Mouse (Mus musculus) ovary, postnatal 10 days (tissue): ENCODE results near the gene Gm3238.
"Not testable (repeated sequence)": the region's sequence is repeated elsewhere in the genome, so short reads cannot be mapped to it uniquely, and the experiment has no call there.

Experiments used
- DNase-seq: peaks from one replicate; pipeline ENCODE4 v3.0.0; 2022; ENCODE audit warnings: low spot score

Gm3238 gene

DNA sequence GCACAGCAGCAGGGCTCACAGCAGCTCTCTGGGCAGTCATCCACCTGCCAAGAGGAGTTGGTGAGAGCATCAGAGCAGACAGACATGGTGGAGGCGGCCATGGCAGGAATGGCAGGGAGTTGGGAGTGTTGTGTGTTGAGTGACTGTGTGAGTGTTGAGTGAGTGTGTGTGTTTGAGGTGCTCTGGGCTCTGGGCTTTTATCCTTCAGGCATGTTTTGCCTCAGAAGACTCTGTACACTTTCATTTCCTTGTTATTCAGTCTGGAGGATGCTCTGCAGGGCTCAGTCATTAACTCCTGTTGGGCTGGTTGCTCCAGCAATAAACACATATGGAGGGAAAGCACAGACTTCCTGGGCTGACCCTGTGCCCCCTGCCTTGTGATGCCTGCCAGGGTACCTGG, at the start of gene Gm3238:
Gene Gm3238, minus strand, starts transcription at position 101 of the 400 bp plus-strand sequence.
- DNase-seq = not testable (repeated sequence)

DNA sequence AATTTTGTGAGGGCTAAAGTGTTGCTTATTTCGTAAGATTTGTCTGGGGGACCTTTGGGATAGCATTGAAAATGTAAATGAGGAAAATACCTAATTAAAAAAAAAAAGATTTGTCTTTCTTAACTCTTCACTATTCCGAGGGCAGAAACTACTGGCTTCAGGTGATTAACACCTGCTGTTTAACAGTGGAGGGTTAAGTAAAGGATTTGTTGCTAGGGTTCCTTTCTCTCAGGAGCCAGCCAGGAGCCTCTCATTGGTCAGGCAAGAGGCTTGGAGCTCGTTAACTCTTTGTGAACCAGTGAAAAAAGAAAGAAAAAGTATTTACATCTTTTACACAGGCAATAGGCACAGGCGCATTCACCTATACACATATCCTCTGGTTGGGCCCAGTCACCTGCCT, 48.1 kb upstream of the Gm3238 start:
- DNase-seq = no peak

DNA sequence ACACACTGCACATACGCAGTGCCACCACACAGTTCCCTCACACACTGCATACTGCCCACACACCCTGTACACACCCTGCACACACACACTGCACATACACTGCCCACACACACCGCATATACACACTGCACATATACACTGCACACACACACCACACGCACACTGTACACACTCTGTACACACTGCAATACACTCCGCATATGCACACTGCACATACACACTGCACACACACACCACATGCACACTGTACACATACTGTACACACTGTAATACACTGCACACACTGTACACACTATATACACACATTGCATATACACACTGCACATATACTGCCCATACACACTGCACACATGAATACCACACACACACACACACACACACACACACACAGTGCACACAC, 47.4 kb upstream of the Gm3238 start:
- DNase-seq = no peak

DNA sequence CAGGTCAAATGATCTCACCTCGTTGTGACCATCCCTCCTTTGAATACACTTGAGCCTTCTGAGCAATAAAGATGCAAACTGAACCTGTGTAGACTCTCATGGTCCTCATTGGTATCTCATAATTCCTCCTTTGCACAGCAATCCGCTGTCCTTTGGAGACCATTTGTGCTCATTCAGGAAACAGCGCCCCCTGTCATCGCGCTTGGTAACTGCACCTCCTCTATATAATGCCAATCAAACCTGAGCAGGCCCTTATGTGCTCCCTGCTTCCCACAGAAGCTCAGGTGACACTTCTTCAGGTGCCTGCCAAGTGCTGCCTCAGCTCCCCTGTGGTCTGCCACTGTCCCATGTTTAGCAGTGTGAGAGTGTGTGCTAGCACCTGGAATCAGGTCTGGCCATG, 44.4 kb upstream of the Gm3238 start:
- DNase-seq = no peak

DNA sequence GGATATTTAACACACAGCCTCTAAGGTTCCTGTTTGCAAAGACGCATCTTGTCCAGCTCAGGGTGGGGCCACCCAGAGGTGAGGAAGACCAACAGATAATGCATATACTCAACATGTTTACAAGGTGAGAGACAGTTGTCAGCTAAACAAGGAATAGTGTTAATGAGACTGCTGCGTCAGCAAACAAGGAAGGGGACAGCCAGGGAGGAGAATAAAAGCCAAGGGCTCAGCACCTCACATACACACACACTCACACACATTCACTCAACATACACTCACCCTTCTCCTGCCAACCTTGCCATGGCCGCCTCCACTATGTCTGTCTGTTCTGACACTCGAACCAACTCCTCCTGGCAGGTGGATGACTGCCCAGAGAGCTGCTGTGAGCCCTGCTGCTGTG, 43.3 kb upstream of the Gm3238 start, which contains the start of gene Gm2696:
Gene Gm2696, plus strand, starts transcription at position 301 of the 400 bp plus-strand sequence.
- no peak for DNase-seq

DNA sequence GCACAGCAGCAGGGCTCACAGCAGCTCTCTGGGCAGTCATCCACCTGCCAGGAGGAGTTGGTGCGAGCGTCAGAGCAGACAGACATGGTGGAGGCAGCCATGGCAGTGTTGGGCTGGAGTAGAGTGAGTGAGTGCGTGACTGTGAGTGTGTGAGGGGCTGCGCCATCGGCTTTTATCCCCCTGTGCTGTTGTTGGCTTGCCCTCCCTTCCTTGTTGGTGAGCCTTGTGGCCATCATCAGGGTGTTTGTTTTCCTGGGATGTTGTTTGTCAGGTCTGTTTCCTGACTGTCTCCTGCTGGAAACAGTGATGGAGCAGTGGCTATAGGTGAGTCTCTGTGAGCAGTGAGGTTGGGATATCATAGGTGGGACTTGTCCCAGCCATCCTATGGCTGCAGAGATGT, 40.6 kb upstream of the Gm3238 start, which contains the start of gene Gm9507:
Gene Gm9507, minus strand, starts transcription at position 101 of the 400 bp plus-strand sequence.
- DNase-seq = no peak

DNA sequence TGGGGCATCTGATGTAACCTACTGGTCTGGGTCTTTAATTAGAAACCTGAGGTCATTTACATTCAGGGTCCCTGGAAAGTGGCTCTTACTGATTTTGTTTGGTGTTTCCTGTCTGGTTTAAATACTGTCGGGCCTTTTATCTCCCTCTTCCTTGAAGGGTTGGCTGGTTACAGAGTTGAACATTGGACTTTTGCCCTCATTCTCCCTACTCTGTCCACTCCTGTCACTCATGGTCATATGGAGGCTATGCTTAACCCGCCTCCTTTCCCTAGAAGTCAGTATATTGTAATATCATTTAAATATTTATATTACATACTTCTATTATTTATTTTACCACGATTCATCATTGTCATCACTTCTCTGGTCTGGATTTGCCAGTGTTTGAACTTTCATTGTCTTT, 33.0 kb upstream of the Gm3238 start:
- no peak for DNase-seq

DNA sequence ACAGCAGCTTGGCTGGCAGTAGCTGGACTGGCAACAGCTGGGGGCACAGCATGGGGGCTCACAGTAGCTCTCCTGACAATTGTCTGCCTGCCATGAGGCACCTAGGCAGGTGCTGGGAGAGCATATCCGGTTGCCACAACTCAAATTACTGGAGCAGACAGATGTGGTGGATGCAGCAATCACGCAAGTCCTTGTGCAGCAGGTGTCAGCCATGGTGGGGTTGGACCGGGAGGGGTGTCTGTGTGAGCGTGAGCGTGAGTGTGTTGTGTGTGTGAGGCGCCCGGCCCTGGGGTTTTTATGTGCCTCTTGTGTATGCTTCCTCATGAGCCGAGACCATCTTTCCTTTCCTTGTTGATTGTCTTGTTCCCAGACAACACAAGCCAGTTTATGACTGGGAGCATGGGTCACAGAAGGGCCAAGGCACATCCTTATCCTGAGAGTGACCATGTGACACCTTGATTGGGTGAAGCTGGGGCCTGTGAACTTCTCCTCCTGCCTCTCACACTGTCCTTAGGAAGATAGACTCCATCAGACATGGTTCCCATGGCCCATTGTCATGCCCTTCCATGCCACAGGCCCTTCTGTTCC, 27.9 kb upstream of the Gm3238 start, which contains the start of gene Gm19668:
Gene Gm19668, minus strand, starts transcription at position 213 of the 588 bp plus-strand sequence.
- DNase-seq = no peak

DNA sequence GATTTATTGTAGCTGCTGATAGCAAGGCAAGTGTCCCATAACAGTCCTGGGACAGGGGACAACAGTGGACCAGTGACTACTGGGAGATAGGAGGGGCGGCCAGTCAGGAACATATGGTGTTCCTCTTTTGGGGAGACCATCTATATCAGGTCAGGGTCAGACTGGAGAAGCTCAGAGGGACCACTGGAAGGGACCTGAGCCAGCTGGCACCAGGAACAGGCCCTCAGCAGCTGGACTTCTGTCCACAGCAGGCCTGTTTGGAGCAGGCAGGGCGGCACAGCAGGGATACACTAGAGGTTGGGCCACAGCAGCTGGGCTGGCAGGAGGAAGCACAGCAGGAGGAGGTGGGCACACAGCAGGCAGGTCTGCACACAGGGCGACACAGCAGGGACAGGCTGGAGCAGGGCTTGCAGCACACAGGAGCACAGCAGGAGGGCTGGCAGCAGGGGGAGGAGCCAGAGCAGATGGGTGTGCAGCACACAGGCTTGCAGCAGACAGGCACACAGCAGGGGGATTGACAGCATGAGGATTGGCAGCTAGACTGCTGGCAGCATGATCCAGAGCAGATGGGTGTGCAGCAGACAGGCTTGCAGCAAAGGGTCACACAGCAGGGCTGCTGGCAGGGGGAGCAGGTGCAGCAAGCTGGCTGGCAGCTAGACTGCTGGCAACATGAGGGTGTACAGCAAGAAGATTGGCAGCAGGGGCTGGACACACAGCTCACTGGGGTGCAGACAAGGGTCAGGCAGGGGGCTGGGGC, 27.2 kb upstream of the Gm3238 start:
- DNase-seq = not testable (repeated sequence)

DNA sequence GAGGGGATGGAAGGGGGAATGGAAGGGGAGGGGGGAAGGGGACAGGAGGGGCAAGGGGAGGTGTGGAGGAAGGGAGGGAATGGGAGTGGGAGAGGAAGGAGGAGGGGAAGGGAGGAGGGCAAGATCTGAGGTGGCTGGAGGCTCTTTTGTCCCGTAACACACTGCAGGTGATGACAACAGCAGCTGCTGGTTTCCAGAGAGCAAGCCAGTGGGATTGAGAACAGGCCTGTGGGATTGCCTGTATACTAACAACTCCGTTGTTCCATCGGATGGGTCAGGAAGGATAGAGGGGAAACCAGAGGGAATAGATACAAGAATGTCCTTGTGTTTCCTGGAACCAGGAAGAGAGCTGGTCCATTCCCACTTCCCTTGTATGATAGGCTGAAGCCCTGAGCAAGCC, 26.6 kb upstream of the Gm3238 start:
- no peak for DNase-seq

DNA sequence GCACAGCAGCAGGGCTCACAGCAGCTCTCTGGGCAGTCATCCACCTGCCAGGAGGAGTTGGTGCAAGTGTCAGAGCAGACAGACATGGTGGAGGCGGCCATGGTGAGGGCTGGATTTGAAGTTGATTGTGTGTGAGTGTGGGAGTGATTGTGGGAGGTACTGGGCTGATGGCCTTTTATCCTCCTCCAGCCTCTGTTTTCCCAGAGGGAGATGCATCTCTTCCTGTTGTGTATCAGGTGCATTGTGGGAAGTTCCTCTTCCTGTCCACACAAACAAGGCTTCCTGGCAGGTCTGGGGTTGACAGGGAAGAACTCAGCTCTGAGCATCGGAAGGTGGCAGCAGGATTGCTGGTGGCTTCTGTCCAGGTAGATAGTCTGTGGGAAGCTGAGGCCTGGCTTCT, 23.9 kb upstream of the Gm3238 start, which contains the start of gene Gm9639:
Gene Gm9639, minus strand, starts transcription at position 101 of the 400 bp plus-strand sequence.
- DNase-seq = no peak

DNA sequence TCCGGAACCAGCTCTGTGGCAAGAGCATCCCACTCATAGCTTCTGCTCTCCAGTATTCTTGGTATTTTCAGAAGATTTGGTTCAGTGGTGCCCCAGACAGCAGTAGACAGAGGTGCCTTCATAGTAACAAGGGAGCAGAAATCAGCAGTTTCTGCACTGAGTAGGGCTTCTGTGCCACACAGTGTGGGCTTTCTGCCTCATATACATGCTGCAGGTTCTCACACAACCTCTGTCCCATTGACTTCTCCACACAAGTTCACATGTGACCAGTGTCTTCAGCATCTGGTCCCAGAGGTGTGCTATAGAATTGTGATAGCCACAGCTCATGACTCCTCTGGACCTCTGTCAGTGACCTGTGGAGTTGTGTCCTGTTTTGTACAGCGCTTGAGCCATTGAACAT, 17.5 kb upstream of the Gm3238 start:
- no peak for DNase-seq

DNA sequence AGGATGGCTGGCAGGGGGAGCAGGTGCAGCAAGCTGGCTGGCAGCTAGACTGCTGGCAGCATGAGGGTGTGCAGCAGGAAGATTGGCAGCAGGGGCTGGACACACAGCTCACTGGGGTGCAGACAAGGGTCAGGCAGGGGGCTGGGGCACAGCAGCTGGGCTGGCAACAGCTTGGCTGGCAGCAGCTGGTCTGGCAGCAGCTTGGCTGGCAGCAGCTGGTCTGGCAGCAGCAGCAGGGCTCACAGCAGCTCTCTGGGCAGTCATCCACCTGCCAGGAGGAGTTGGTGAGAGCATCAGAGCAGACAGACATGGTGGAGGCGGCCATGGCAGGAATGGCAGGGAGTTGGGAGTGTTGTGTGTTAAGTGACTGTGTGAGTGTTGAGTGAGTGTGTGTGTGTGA, 16.8 kb upstream of the Gm3238 start, which contains the start of gene Gm7137:
Gene Gm7137, minus strand, starts transcription at position 325 of the 400 bp plus-strand sequence.
- DNase-seq = not testable (repeated sequence)

DNA sequence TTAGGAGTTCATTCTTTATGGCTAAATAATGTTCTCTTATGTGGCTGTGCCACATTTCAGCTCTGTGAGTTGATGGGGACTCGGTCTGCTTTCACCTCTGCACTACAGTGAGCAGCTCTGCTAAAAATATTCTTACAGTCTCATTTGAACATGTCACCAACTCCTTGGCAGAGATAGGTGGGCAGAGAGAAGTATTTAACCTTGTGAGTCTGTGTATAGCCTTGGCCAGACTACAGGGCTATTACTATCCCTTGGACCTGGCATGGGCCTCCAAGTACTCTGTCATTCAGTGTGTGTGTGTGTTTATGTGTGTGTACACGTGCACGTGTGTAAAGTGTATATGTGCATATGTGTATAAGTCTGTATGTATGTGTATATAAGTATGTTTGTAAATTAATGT, 12.3 kb upstream of the Gm3238 start:
- not testable (repeated sequence) for DNase-seq

DNA sequence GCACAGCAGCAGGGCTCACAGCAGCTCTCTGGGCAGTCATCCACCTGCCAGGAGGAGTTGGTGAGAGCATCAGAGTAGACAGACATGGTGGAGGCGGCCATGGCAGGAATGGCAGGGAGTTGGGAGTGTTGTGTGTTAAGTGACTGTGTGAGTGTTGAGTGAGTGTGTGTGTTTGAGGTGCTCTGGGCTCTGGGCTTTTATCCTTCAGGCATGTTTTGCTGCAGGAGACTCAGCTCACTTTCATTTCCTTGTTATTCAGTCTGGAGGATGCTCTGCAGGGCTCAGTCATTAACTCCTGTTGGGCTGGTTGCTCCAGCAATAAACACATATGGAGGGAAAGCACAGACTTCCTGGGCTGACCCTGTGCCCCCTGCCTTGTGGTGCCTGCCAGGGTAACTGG, 11.3 kb upstream of the Gm3238 start, which contains the start of gene Gm3250:
Gene Gm3250, minus strand, starts transcription at position 101 of the 400 bp plus-strand sequence.
- DNase-seq = not testable (repeated sequence)

DNA sequence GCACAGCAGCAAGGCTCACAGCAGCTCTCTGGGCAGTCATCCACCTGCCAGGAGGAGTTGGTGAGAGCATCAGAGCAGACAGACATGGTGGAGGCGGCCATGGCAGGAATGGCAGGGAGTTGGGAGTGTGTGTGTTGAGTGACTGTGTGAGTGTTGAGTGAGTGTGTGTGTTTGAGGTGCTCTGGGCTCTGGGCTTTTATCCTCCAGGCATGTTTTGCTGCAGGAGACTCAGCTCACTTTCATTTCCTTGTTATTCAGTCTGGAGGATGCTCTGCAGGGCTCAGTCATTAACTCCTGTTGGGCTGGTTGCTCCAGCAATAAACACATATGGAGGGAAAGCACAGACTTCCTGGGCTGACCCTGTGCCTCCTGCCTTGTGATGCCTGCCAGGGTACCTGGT, 5.7 kb upstream of the Gm3238 start, which contains the start of gene Gm7138:
Gene Gm7138, minus strand, starts transcription at position 101 of the 400 bp plus-strand sequence.
- not testable (repeated sequence) for DNase-seq

DNA sequence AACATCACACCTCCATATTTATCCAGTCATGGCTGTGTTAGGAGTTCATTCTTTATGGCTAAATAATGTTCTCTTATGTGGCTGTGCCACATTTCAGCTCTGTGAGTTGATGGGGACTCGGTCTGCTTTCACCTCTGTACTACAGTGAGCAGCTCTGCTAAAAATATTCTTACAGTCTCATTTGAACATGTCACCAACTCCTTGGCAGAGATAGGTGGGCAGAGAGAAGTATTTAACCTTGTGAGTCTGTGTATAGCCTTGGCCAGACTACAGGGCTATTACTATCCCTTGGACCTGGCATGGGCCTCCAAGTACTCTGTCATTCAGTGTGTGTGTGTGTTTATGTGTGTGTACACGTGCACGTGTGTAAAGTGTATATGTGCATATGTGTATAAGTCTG, 1.0 kb upstream of the Gm3238 start:
- not testable (repeated sequence) for DNase-seq

DNA sequence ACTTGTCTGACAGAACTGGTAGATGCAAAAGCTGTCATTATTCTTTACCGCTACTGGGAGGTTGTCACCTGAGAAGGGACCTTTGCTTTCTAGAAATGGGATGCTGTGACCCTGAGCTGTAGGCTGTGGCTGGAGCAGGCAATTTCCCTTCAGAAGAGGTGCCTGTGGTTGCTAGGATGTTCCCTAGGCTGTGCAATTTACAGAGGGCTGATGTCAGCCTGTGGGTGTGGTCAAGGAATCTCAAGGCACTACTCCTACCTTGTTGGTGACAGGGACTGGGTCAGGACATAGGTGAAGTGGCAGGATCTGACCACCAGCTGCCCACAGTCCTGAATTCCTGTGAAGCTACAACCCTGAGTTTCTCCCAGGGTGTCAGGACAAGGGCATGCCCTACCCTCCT, 1.4 kb downstream of the Gm3238 start:
- DNase-seq = no peak

DNA sequence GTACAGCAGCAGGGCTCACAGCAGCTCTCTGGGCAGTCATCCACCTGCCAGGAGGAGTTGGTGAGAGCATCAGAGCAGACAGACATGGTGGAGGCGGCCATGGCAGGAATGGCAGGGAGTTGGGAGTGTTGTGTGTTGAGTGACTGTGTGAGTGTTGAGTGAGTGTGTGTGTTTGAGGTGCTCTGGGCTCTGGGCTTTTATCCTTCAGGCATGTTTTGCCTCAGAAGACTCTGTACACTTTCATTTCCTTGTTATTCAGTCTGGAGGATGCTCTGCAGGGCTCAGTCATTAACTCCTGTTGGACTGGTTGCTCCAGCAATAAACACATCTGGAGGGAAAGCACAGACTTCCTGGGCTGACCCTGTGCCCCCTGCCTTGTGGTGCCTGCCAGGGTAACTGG, 11.5 kb downstream of the Gm3238 start, which contains the start of gene Gm3233:
Gene Gm3233, minus strand, starts transcription at position 101 of the 400 bp plus-strand sequence.
- DNase-seq = not testable (repeated sequence)

DNA sequence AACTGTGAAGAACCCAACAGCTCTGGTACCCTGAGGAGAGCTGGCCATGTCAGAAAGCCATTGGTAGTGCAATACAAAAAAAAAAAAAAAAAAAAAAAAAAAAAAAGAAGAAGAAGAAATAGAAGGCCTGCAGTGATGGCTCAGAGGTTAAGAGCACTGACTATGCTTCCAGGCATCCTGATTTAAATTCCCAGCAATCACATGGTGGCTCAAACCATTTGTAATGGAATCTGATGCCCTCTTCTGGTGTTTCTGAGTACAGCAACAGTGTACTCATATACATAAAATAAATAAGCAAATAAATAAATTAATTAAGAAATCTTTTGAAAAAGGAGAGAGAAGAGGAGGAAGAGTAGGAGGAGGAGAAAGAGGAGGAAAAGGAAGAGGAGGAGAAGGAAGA, 17.7 kb downstream of the Gm3238 start:
- no peak for DNase-seq

DNA sequence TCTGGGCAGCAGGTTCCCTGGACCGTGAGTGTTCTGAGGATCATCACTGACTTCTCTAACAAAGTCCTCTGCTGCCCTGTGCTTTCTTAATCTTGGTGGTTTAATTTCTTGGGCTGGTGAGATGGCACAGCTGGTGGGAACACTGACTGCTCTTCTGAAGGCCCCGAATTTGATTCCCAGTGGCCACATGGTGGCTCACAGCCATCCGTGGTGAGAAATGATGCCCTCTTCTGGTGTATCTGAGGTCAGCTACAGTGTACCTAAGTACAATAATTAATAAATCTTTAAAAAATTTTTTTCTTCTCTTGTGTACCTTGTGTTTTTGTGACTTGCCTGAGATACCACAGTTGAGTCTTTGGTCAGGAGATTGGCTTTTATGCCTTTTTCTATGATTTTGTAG, 18.8 kb downstream of the Gm3238 start:
- not testable (repeated sequence) for DNase-seq

DNA sequence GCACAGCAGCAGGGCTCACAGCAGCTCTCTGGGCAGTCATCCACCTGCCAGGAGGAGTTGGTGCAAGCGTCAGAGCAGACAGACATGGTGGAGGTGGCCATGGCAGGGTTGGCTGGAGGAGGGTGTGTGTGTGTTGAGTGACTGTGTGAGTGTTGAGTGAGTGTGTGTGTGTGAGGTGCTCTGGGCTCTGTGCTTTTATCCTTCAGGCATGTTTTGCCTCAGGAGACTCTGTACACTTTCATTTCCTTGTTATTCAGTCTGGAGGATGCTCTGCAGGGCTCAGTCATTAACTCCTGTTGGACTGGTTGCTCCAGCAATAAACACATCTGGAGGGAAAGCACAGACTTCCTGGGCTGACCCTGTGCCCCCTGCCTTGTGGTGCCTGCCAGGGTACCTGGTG, 19.9 kb downstream of the Gm3238 start, which contains the start of gene Gm9736:
Gene Gm9736, minus strand, starts transcription at position 101 of the 400 bp plus-strand sequence.
- not testable (repeated sequence) for DNase-seq

DNA sequence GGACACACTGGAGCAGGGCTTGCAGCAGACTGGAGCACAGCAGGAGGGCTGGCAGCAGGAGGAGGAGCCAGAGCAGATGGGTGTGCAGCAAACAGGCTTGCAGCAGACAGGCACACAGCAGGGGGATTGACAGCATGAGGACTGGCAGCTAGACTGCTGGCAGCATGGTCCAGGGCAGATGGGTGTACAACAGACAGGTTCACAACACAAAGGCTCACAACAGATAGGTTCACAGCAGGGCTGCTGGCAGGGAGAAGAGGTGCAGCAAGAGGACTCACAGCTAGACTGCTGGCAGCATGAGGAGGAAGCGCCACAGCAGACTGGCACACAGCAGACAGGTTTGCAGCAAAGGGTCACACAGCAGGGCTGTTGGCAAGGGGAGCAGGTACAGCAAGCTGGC, 20.4 kb downstream of the Gm3238 start:
- not testable (repeated sequence) for DNase-seq
